Mouse (Mus musculus) thymus, postnatal 0 days (tissue): Measurements from ENCODE around the gene Spag7. TPM values are rescaled to one million over a fixed set of nuclear protein-coding genes. Genes with fewer than 3 reads are reported as not detected.

ENCODE experiments used
- DNase-seq: peaks from one replicate; pipeline ENCODE4 v3.0.0-alpha.2; 2015; ENCODE audit warnings: low spot score
- polyA plus RNA-seq: library from polyadenylated mRNA; unstranded; fragments of >200 nt; fragmentation: Nextera tagmentation; extraction: Ambion mirVana; gene quantifications from 2 replicates; pipeline ENCODE4 v1.2.1, GENCODE M21; 2015

Spag7 gene
- polyA plus RNA-seq, 1 experiment from 2014 or later: 85.0 TPM

GRCm38 (mm10) chr11:70657573-70657972 is 11.6 kb downstream of the Spag7 start:
- no peak for DNase-seq

- no peak for DNase-seq
Measured at GRCm38 (mm10) chr11:70656964-70657363, 12.3 kb downstream of the Spag7 start, which contains the start of gene Eno3. Gene Eno3, plus strand, starts transcription at chr11:70657202.

GRCm38 (mm10) chr11:70656456-70656927 is 12.7 kb downstream of the Spag7 start:
- no peak for DNase-seq

GRCm38 (mm10) chr11:70655571-70656455 is 13.4 kb downstream of the Spag7 start:
- peak; percentile 22 for DNase-seq

GRCm38 (mm10) chr11:70654923-70655570 is 14.2 kb downstream of the Spag7 start:
- DNase-seq: peak; percentile 84

- DNase-seq: peak; percentile 91
Measured at GRCm38 (mm10) chr11:70654198-70654922, 14.9 kb downstream of the Spag7 start, which contains the start of gene Pfn1. Gene Pfn1, minus strand, starts transcription at chr11:70654644.

GRCm38 (mm10) chr11:70653345-70654197 is 15.6 kb downstream of the Spag7 start:
- DNase-seq: peak; percentile 82

- DNase-seq: no peak
Measured at GRCm38 (mm10) chr11:70652884-70653344, 16.3 kb downstream of the Spag7 start.

- peak; percentile 81 for DNase-seq
Measured at GRCm38 (mm10) chr11:70652029-70652883, 17.0 kb downstream of the Spag7 start.

- no peak for DNase-seq
Measured at GRCm38 (mm10) chr11:70651391-70651790, 17.8 kb downstream of the Spag7 start.

- peak; percentile 68 for DNase-seq
Measured at GRCm38 (mm10) chr11:70650322-70651175, 18.7 kb downstream of the Spag7 start.

- DNase-seq: no peak
Measured at GRCm38 (mm10) chr11:70649185-70649734, 20.0 kb downstream of the Spag7 start.

- no peak for DNase-seq
Measured at GRCm38 (mm10) chr11:70648512-70648911, 20.7 kb downstream of the Spag7 start.

- DNase-seq: no peak
Measured at GRCm38 (mm10) chr11:70647716-70648420, 21.3 kb downstream of the Spag7 start.

- peak; percentile 99 for DNase-seq
Measured at GRCm38 (mm10) chr11:70646691-70647650, 22.2 kb downstream of the Spag7 start, which contains the start of the genes Rnf167 and Slc25a11. Gene Rnf167, plus strand, starts transcription at chr11:70647235. Gene Slc25a11, minus strand, starts transcription at chr11:70647479.

- no peak for DNase-seq
Measured at GRCm38 (mm10) chr11:70646259-70646555, 23.0 kb downstream of the Spag7 start.
